Mouse (Mus musculus) lung, adult 10 weeks (tissue): ENCODE data around the gene Cyp20a1. TPM values are rescaled to one million over a fixed set of nuclear protein-coding genes. Genes with fewer than 3 reads are reported as not detected.

Experiments
- polyA plus RNA-seq: library from polyadenylated mRNA; stranded (reverse); fragments of 350-450 nt; fragmentation: Illumina TruSeq; extraction: RNeasy Lipid Tissue Mini Kit (QIAGEN cat#74804); gene quantifications from one replicate; pipeline ENCODE4 v1.2.3, GENCODE M21; 2014; ENCODE audit warnings: low read depth, low replicate concordance; ENCODE audit not compliant: insufficient read depth

The Cyp20a1 gene
- 17.0 TPM for polyA plus RNA-seq

DNA sequence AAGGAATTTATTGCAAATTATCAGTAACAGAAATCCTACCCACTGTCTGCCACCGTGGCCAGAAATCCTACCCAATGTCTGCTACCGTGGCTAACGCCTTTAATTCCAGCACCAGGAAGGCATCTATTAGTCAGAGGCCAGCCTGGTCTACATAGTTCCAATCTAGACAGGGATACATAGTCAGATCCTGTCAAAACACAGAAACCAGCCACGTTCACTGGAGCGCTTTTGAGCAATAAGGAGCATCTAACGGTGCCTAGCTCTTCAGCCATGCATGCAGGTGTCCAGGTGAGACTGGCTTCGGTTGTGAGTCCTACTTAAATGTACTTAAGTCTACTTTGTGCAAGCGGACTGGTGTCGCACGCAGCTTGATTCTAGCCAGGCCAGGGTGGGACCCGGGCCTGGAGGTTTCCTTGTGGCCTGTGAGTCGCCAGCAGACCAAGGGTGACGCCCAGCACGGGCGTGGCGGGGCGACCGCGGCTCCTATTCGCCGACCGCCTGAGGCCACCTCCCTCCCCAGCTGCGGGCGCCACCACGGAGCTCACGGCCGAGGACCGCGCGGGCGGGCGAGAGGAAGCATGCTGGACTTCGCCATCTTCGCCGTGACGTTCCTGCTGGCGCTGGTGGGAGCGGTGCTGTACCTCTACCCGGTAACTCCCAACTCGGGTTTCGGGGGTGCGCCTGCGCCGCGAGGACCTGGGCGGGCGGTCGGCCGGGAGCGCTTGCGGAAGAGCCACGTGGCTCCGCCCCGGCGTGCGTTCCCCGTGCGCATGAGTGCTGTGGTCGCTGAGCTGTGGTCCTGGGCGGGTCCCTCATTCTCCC is at the start of gene Cyp20a1:
TSS of gene Cyp20a1 (plus strand) at position 516 of the 822 bp plus-strand sequence.

DNA sequence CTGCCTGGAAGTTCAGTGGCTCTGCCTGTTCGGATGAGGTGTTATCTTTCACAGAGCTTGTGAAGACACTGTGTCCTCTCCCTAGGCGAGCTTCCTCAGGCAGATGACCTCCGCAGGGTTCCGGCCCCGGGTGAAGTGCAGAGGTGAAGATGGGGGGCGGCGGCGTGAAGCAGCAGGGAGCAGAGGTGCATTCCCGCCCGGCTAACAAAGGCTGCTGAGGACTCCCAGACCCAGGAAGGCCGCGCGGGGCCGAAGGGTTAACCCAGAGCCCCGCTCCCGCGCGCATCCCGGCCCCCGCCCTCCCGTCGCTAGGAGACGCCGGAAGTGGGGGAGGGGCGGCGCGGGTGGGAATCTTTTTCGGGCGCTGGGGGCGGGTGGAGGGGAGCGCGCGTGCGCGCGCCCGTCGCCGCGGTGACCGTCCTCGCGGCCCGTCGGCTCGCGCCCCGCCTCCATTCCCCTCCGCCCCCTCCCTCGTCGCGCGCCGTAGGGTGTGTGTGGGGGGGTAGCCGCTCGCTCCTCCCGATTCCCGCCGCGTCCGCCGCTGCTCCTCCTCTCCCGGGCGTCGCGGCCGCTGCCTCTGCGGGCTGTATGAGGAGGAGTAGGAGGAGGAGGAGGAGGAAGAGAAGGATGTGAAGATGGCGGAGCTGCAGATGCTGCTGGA is 66.2 kb downstream of the Cyp20a1 start, which contains the start of gene Abi2:
TSS of gene Abi2 (plus strand) at position 452 of the 661 bp plus-strand sequence.

Other genes starting within 250 kb of the Cyp20a1 start
- gene Carf, start 245.1 kb upstream of the Cyp20a1 start, polyA plus RNA-seq, result 1.8 TPM
- 7.5 TPM for gene Wdr12, start 244.7 kb upstream of the Cyp20a1 start, polyA plus RNA-seq
- 5.4 TPM for gene Nbeal1, start 162.7 kb upstream of the Cyp20a1 start, polyA plus RNA-seq
- gene Abi2, start 66.3 kb downstream of the Cyp20a1 start, polyA plus RNA-seq, result 4.5 TPM
- gene Raph1, start 223.8 kb downstream of the Cyp20a1 start, polyA plus RNA-seq, result 7.5 TPM